Mouse (Mus musculus) lung, adult 2 months (tissue): ENCODE results near the gene Nbea.

ENCODE experiments used
- CTCF ChIP-seq: fragments of 200-500 bp; IDR thresholded peaks from 2 replicates; pipeline ENCODE4 v1.5.1; 2011; ENCODE audit warnings: mild to moderate bottlenecking, low read length, control low read depth; ENCODE audit not compliant: insufficient read depth
- POLR2A ChIP-seq: fragments of 200-500 bp; IDR thresholded peaks from 2 replicates; pipeline ENCODE4 v1.6.1; 2011; ENCODE audit warnings: low read depth, mild to moderate bottlenecking, control low read depth, low read length, borderline replicate concordance; ENCODE audit errors: extremely low read depth

DNA sequence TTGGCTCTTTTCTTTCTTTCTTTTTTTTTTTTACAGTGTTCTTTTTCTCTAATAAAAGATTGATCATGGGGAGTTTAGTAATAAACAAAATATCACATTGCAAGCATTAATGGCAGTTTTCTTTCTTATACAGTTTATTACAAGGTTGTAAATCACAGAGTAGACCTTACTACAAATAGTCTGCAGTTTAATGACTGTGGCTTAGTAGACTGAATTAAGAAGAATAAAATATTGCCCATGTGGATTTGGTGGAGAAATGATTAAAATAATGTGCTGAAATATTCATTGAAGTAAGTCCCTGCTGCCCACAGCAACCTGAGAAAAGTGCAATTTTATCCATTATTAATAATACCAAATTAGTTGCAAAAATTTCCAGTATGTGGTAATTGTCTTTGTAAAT lies 363.9 kb downstream of the Nbea start:
- TF ChIP-seq POLR2A (no peak), CTCF (no peak)
